Mouse (Mus musculus) midbrain, embryonic 14.5 days (tissue): ENCODE data around the gene Scai. TPM values are rescaled to one million over a fixed set of nuclear protein-coding genes. Genes with fewer than 3 reads are reported as not detected.

Experiments used
- ATAC-seq: fragments of 200-750 bp; cut with Nextera tagmentation; 2 replicates; pipeline ENCODE4 v1.8.0; 2017; ENCODE audit warnings: moderate number of reproducible peaks, moderate library complexity; ENCODE audit not compliant: low FRiP score, low TSS enrichment
- DNase-seq: peaks from one replicate; pipeline ENCODE4 v3.0.0-alpha.2; 2015
- H3K27ac ChIP-seq: fragments of 300-500 bp; sonication (generic); replicated peaks from 2 replicates; pipeline ENCODE4 v1.5.1; 2014; ENCODE audit warnings: mild to moderate bottlenecking, low read depth, low read length, moderate library complexity
- H3K27me3 ChIP-seq: fragments of 300-500 bp; sonication (generic); 2 replicates; pipeline ENCODE4 v1.6.1; 2014; ENCODE audit warnings: low read length, control low read depth, mixed read lengths; ENCODE audit not compliant: control insufficient read depth, insufficient read depth
- H3K36me3 ChIP-seq: fragments of 300-500 bp; sonication (generic); 2 replicates; pipeline ENCODE4 v1.6.1; 2014; ENCODE audit warnings: low read length, control low read depth; ENCODE audit not compliant: control insufficient read depth, insufficient read depth
- H3K4me1 ChIP-seq: fragments of 300-500 bp; sonication (generic); 2 replicates; pipeline ENCODE4 v1.6.1; 2014; ENCODE audit warnings: mild to moderate bottlenecking, antibody characterized with exemption, low read length, control low read depth; ENCODE audit not compliant: control insufficient read depth, insufficient read depth
- H3K4me2 ChIP-seq: fragments of 300-500 bp; sonication (generic); 2 replicates; pipeline ENCODE4 v1.6.1; 2014; ENCODE audit warnings: mild to moderate bottlenecking, low read length, moderate library complexity
- H3K4me3 ChIP-seq: fragments of 300-500 bp; sonication (generic); replicated peaks from 2 replicates; pipeline ENCODE4 v1.5.1; 2014; ENCODE audit warnings: low read depth, low read length
- H3K9ac ChIP-seq: fragments of 300-500 bp; sonication (generic); replicated peaks from 2 replicates; pipeline ENCODE4 v1.6.1; 2014; ENCODE audit warnings: mild to moderate bottlenecking, low read length, moderate library complexity
- H3K9me3 ChIP-seq: fragments of 300-500 bp; sonication (generic); 2 replicates; pipeline ENCODE4 v1.6.1; 2016; ENCODE audit warnings: low read length, control low read depth, mixed read lengths; ENCODE audit not compliant: control insufficient read depth
- WGBS: fragments of 180-500 bp; shearing (Covaris S2); extraction: QIAGEN DNeasy Blood & Tissue Kit; methylation state at CpG from one replicate; pipeline ENCODE4 v1.1.7; 2014; 5-methylcytosine and 5-hydroxymethylcytosine counted together
- polyA plus RNA-seq: library from polyadenylated mRNA; unstranded; fragments of >200 nt; fragmentation: Nextera tagmentation; extraction: Ambion mirVana; gene quantifications from 2 replicates; pipeline ENCODE4 v1.2.1, GENCODE M21; 2014

Gene Scai
- polyA plus RNA-seq, 1 experiment from 2014 or later, result 22.3 TPM

DNA sequence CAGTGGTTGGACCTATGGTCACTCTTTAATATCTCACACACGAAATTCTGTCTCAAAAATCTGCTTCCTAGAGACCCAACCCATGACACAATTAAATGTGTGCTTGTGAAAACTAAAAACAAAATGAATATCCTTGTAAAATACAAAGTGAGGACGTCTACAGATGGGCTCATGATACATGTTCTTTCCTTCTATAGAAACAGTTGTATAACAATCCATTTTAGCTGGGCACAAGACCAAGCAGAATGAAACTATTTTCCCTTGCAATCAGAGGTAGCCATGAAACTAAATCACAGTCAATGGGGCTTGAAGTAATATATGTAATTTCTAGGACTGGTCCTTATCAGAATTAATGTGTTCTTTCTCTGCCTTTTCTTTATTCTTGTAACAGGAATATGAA is 39.6 kb downstream of the Scai start:
- H3K36me3 ChIP-seq, result 0 out of 2 replicates have a peak, but pooled peaks cover 3% of the 10 kb centered on the region
- H3K27me3 ChIP-seq, result no peaks in the 10 kb centered on the region
- H3K4me2 ChIP-seq, result no peak overlapping the region
- no peak overlapping the region for H3K9ac ChIP-seq
- no peak for ATAC-seq
- H3K4me3 ChIP-seq, result no peak overlapping the region
- WGBS, result 76% methylated on average over 2 of the region's 2 CpGs
- no peak overlapping the region for H3K27ac ChIP-seq
- H3K9me3 ChIP-seq, result no peaks in the 10 kb centered on the region
- no peaks in the 10 kb centered on the region for H3K4me1 ChIP-seq
- DNase-seq, result no peak

DNA sequence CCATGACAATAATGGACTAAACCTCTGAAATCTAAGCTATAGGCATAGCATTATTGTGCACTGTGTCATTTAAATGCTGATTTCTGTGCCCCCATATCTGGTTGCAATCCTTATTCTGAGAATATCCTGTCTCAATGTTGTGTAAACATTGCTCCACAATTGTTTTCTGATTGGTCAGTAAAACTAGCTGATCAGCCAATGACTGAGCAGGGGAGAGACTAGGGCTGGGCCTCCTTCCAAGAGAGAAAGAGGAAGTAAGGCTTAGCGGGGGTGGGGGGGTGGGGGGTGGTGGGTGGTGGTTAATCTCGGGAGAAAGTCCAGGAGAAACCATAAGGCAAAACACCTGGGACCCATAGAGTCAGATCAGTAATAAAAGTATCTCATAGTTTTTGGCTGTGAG is 42.5 kb downstream of the Scai start:
- Histone ChIP-seq H3K9me3 (no peaks in the 10 kb centered on the region), H3K9ac (no peak overlapping the region), H3K27ac (no peak overlapping the region), H3K4me2 (no peak overlapping the region), H3K27me3 (no peaks in the 10 kb centered on the region), H3K36me3 (peaks cover 4% of the 10 kb centered on the region; the same call in 1 of the 2 replicates), H3K4me1 (no peaks in the 10 kb centered on the region), H3K4me3 (no peak overlapping the region)
- ATAC-seq (no peak), DNase-seq (no peak)
- 77% methylated on average over 2 of the region's 2 CpGs for WGBS

DNA sequence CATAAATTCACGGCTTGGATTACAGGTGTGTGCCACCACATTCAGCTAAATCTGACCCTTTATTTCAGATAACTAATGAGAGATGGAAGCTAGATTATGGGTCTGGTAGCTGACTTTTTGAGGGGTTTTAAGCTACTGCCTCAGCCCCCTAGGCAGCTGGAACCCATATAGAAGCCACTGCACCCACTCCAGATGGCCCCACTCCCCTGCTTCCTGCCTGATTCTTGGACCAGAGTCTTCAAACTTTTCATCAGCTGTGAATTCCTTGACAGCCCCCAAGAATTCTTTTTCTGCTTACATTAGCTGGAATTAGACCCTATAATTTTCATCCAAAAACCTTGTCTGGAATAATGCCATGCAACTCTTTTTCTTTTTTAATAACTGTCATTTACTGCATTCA is 44.1 kb downstream of the Scai start:
- ATAC-seq, result no peak
- H3K9ac ChIP-seq, result no peak overlapping the region
- H3K4me2 ChIP-seq, result no peak overlapping the region
- DNase-seq, result no peak
- no peak overlapping the region for H3K4me3 ChIP-seq
- no peak overlapping the region for H3K27ac ChIP-seq
- H3K27me3 ChIP-seq, result no peaks in the 10 kb centered on the region
- no peaks in the 10 kb centered on the region for H3K4me1 ChIP-seq
- 96% methylated on average over 1 of the region's 1 CpGs for WGBS
- H3K36me3 ChIP-seq, result peaks cover 4% of the 10 kb centered on the region; the same call in 1 of the 2 replicates
- no peaks in the 10 kb centered on the region for H3K9me3 ChIP-seq

DNA sequence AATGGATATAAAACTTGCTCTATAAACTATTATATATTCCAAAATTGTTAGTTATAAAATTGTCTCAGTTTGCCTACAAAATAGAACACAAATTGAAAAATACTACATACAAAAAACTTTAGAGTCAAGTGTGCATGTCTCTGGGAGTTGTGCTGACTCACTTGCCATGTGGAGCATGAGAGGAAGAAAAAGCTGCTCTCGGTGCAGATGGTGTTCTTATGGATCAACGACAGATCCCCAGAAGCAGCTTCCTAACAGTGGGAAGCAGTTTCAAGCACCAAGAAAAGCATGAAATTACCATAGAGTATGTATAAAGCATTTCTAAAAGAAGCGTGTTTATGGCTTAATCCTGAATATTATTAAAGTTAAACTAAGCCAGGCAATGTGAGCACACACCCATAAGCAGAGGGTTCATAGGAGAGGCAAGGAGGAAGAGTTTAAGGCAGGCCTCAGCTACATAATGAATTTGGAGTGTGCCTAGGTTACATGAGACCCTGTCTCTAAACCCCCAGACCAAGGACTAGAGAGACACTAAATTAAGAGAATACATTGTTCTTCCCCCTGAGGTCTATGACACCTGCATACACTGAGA is 48.1 kb downstream of the Scai start:
- no peak for DNase-seq
- ATAC-seq, result no peak
- H3K36me3 ChIP-seq, result peaks cover 4% of the 10 kb centered on the region; the same call in 1 of the 2 replicates

DNA sequence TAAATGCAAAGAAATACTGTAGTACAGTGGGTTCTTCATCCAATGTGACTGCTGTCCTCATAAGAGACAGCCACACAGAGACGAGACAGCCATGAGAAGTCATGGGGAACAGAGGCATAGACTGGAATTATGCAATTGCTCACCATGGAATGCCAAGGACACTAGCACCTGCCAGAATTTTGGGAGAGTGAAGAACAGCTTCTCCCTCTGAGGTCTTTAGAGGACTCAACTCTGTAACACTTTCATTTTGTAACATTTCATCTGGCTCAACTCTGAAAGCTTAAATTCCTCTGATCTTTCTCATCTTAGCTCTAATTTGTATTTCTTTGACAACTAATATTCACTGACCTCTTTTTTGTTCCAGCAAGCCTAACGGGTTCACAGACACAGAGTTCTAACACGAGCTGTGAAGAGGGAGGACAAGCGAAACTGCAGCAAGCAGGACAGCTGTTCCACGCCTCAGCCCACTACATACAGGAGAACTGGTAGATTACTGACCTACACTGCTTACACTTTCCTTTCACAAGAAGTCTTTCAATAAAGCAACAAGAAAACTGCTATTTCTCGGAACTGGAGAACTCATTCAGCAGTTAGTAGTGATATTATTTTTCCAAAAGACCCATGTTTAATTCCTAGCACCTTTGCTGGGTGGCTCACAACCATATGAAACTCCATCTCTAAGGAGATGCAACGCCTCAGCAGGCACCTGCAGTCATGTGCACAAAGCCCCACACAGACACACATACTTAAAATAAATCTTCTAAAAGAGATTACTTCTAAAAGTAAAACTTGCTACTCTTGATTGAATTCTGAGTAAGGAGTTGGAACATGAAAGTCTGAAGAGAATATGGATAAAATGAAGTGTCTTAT is 49.7 kb downstream of the Scai start:
- WGBS, result 89% methylated on average over 7 of the region's 7 CpGs
- Histone ChIP-seq H3K4me1 (no peaks in the 10 kb centered on the region), H3K27ac (no peak overlapping the region), H3K9ac (no peak overlapping the region), H3K9me3 (no peaks in the 10 kb centered on the region), H3K4me2 (no peak overlapping the region), H3K4me3 (no peak overlapping the region), H3K36me3 (peaks cover 4% of the 10 kb centered on the region; the same call in 1 of the 2 replicates), H3K27me3 (no peaks in the 10 kb centered on the region)
- ATAC-seq (no peak), DNase-seq (no peak)

More for the DNA sequence above, 48.1 kb downstream of the Scai start:
- Histone ChIP-seq H3K27ac (no peak overlapping the region), H3K9ac (no peak overlapping the region), H3K4me1 (no peaks in the 10 kb centered on the region), H3K4me2 (no peak overlapping the region), H3K4me3 (no peak overlapping the region), H3K27me3 (no peaks in the 10 kb centered on the region), H3K9me3 (no peaks in the 10 kb centered on the region)
- WGBS, result 46% methylated on average over 3 of the region's 3 CpGs

- Histone ChIP-seq H3K36me3 (peaks cover 6% of the 10 kb centered on the region; the same call in 1 of the 2 replicates), H3K4me3 (no peak overlapping the region), H3K27ac (no peak overlapping the region), H3K9me3 (no peaks in the 10 kb centered on the region), H3K4me2 (no peak overlapping the region), H3K27me3 (no peaks in the 10 kb centered on the region), H3K4me1 (no peaks in the 10 kb centered on the region), H3K9ac (no peak overlapping the region)
- 52% methylated on average over 3 of the region's 3 CpGs for WGBS
- no peak for ATAC-seq
- peak; percentile 71 for DNase-seq
Observed at GRCm38 (mm10) chr2:39129526-39130326, 60.8 kb downstream of the Scai start.

- Histone ChIP-seq H3K9me3 (no peaks in the 10 kb centered on the region), H3K36me3 (peaks cover 52% of the 10 kb centered on the region), H3K27me3 (no peaks in the 10 kb centered on the region), H3K27ac (no peak overlapping the region), H3K9ac (no peak overlapping the region), H3K4me2 (no peak overlapping the region), H3K4me1 (no peaks in the 10 kb centered on the region), H3K4me3 (no peak overlapping the region)
- ATAC-seq (no peak), DNase-seq (no peak)
- WGBS, result 90% methylated on average over 5 of the region's 5 CpGs
Observed at GRCm38 (mm10) chr2:39124167-39124566, 66.4 kb downstream of the Scai start.

DNA sequence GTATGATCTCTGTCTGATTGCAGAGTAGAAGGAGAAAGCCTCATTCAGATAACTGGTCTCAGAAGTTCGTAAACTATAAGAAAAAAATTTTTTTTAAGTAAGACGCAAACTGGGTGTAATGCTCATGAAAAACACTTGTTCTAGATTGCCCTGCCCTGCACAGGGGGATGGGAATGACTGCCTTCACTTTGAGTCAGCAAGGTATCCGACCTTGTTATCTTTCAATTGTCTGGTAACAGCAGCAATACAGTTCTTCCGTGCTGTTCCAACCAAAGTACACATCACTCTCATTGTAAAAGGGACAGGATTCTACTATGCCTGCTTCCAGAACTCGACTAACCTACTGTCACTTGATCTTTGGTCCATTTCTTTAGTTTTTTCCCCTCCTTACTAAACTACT is 69.4 kb downstream of the Scai start:
- Histone ChIP-seq H3K4me2 (no peak overlapping the region), H3K9me3 (no peaks in the 10 kb centered on the region), H3K4me3 (no peak overlapping the region), H3K9ac (no peak overlapping the region), H3K4me1 (no peaks in the 10 kb centered on the region), H3K27me3 (no peaks in the 10 kb centered on the region), H3K36me3 (peaks cover 78% of the 10 kb centered on the region), H3K27ac (no peak overlapping the region)
- ATAC-seq (no peak), DNase-seq (no peak)
- 93% methylated on average over 5 of the region's 5 CpGs for WGBS
